Mouse (Mus musculus): ENCODE data around the gene Galntl6. TPM values are rescaled to one million over a fixed set of nuclear protein-coding genes. Genes with fewer than 3 reads are reported as not detected.

Gene Galntl6
- polyA plus RNA-seq, 1 experiment from 2014 or later: 0.91 TPM

- WGBS: 74% methylated on average over 4 of the region's 4 CpGs
Measured at GRCm38 (mm10) chr8:57737281-57737680, 1175.2 kb downstream of the Galntl6 start.

GRCm38 (mm10) chr8:57732795-57733194 is 1179.6 kb downstream of the Galntl6 start:
- Histone ChIP-seq H3K27ac (no peak overlapping the region), H3K4me3 (replicated peaks; ENCODE audit: low read depth, low read length) (no peak overlapping the region), H3K4me2 (ENCODE audit: low read length) (no peak overlapping the region), H3K36me3 (ENCODE audit: insufficient read depth, low read length) (no peaks in the 10 kb centered on the region), H3K9me3 (replicated peaks; ENCODE audit: low read length) (no peaks in the 10 kb centered on the region), H3K27me3 (ENCODE audit: insufficient read depth, low read length) (no peaks in the 10 kb centered on the region), H3K9ac (ENCODE audit: low read depth, low read length) (no peak overlapping the region), H3K4me1 (replicated peaks; ENCODE audit: insufficient read depth, low read length) (no peaks in the 10 kb centered on the region)
- DNase-seq (ENCODE audit: low spot score): no peak
- no peak for ATAC-seq (replicated peaks; ENCODE audit: low FRiP score, low read depth)
- no peak for TF ChIP-seq CTCF (IDR thresholded peaks at IDR 0.05; ENCODE audit: low read depth)
- 34% methylated on average over 2 of the region's 2 CpGs for WGBS

More at GRCm38 (mm10) chr8:57737281-57737680, 1175.2 kb downstream of the Galntl6 start:
- Histone ChIP-seq H3K9ac (ENCODE audit: low read depth, low read length) (no peak overlapping the region), H3K27ac (no peak overlapping the region), H3K4me1 (replicated peaks; ENCODE audit: insufficient read depth, low read length) (no peaks in the 10 kb centered on the region), H3K4me3 (replicated peaks; ENCODE audit: low read depth, low read length) (no peak overlapping the region), H3K9me3 (replicated peaks; ENCODE audit: low read length) (no peaks in the 10 kb centered on the region), H3K4me2 (ENCODE audit: low read length) (no peak overlapping the region), H3K36me3 (ENCODE audit: insufficient read depth, low read length) (no peaks in the 10 kb centered on the region), H3K27me3 (ENCODE audit: insufficient read depth, low read length) (no peaks in the 10 kb centered on the region)
- DNase-seq (ENCODE audit: low spot score) (no peak), ATAC-seq (replicated peaks; ENCODE audit: low FRiP score, low read depth) (no peak)
- no peak for TF ChIP-seq CTCF (IDR thresholded peaks at IDR 0.05; ENCODE audit: low read depth)

GRCm38 (mm10) chr8:57731666-57732065 is 1180.8 kb downstream of the Galntl6 start:
- H3K27ac ChIP-seq: no peak overlapping the region
- no peaks in the 10 kb centered on the region for H3K36me3 ChIP-seq (ENCODE audit: insufficient read depth, low read length)
- H3K27me3 ChIP-seq (ENCODE audit: insufficient read depth, low read length): no peaks in the 10 kb centered on the region
- H3K4me2 ChIP-seq (ENCODE audit: low read length): no peak overlapping the region
- no peaks in the 10 kb centered on the region for H3K4me1 ChIP-seq (replicated peaks; ENCODE audit: insufficient read depth, low read length)
- H3K9me3 ChIP-seq (replicated peaks; ENCODE audit: low read length): no peaks in the 10 kb centered on the region
- DNase-seq (ENCODE audit: low spot score) (no peak), ATAC-seq (replicated peaks; ENCODE audit: low FRiP score, low read depth) (no peak)
- H3K9ac ChIP-seq (ENCODE audit: low read depth, low read length): no peak overlapping the region
- 61% methylated on average over 8 of the region's 8 CpGs for WGBS
- no peak overlapping the region for H3K4me3 ChIP-seq (replicated peaks; ENCODE audit: low read depth, low read length)
- TF ChIP-seq CTCF (IDR thresholded peaks at IDR 0.05; ENCODE audit: low read depth): no peak

- H3K27me3 ChIP-seq (ENCODE audit: insufficient read depth, low read length): no peaks in the 10 kb centered on the region
- no peak overlapping the region for H3K9ac ChIP-seq (ENCODE audit: low read depth, low read length)
- WGBS: 71% methylated on average over 2 of the region's 2 CpGs
- no peak overlapping the region for H3K4me3 ChIP-seq (replicated peaks; ENCODE audit: low read depth, low read length)
- H3K27ac ChIP-seq: no peak overlapping the region
- TF ChIP-seq CTCF (IDR thresholded peaks at IDR 0.05; ENCODE audit: low read depth): no peak
- H3K4me2 ChIP-seq (ENCODE audit: low read length): no peak overlapping the region
- H3K36me3 ChIP-seq (ENCODE audit: insufficient read depth, low read length): no peaks in the 10 kb centered on the region
- ATAC-seq (replicated peaks; ENCODE audit: low FRiP score, low read depth) (no peak), DNase-seq (ENCODE audit: low spot score) (no peak)
- H3K4me1 ChIP-seq (replicated peaks; ENCODE audit: insufficient read depth, low read length): no peaks in the 10 kb centered on the region
- H3K9me3 ChIP-seq (replicated peaks; ENCODE audit: low read length): no peaks in the 10 kb centered on the region
Measured at GRCm38 (mm10) chr8:57728276-57728675, 1184.2 kb downstream of the Galntl6 start.

- Histone ChIP-seq H3K4me3 (replicated peaks; ENCODE audit: low read depth, low read length) (no peak overlapping the region), H3K36me3 (ENCODE audit: insufficient read depth, low read length) (no peaks in the 10 kb centered on the region), H3K27me3 (ENCODE audit: insufficient read depth, low read length) (no peaks in the 10 kb centered on the region), H3K27ac (no peak overlapping the region), H3K9ac (ENCODE audit: low read depth, low read length) (no peak overlapping the region), H3K4me1 (replicated peaks; ENCODE audit: insufficient read depth, low read length) (no peaks in the 10 kb centered on the region), H3K9me3 (replicated peaks; ENCODE audit: low read length) (no peaks in the 10 kb centered on the region), H3K4me2 (ENCODE audit: low read length) (no peak overlapping the region)
- no peak for TF ChIP-seq CTCF (IDR thresholded peaks at IDR 0.05; ENCODE audit: low read depth)
- WGBS: 91% methylated on average over 13 of the region's 13 CpGs
- ATAC-seq (replicated peaks; ENCODE audit: low FRiP score, low read depth) (no peak; the same call in 1 of the 2 replicates), DNase-seq (ENCODE audit: low spot score) (no peak)
Measured at GRCm38 (mm10) chr8:57724843-57725627, 1187.4 kb downstream of the Galntl6 start.

Other genes with a start within 250 kb of the Galntl6 start
- gene BC030500, start 885 bp downstream of the Galntl6 start, polyA plus RNA-seq (2015; fragmentation: Nextera tagmentation; extraction: Ambion mirVana): 1.5 and 1.6 TPM in 2 replicates

Data from kidney, postnatal 0 days (tissue).